Mouse (Mus musculus): Measurements from ENCODE around the gene Ubap1l.

Gene Ubap1l

GRCm38 (mm10) chr9:65358956-65359480, 1.8 kb upstream of the Ubap1l start:
- ChIA-PET CTCF (interaction anchor here in 1 of 4 experiments (0.7 kb wide), 1 partner anchor 192 kb away, joined by 3 read pairs; no protein-coding TSS in a partner anchor), POLR2A (interaction anchor here in 1 of 4 experiments (0.6 to 1.2 kb wide), 4 partner anchors 14 to 367 kb away, joined by 3 to 5 read pairs (median 3); partner anchors contain the start of gene Mtfmt)

- ChIA-PET CTCF (interaction anchor here in 1 of 4 experiments (1.2 kb wide), 2 partner anchors 8 to 9 kb away, joined by 3 to 4 read pairs; no protein-coding TSS in a partner anchor), POLR2A (interaction anchor here in 2 of 4 experiments (0.6 to 1.4 kb wide), 5 partner anchors 11 to 72 kb away, joined by 3 to 5 read pairs (median 3); partner anchors contain the start of genes Mtfmt (in 2 of the 2) and Pdcd7 (in 1 of the 2))
These were observed 2.8 kb downstream of the Ubap1l start for GRCm38 (mm10) chr9:65363684-65364083.

- CTCF ChIA-PET: no interaction called here
- POLR2A ChIA-PET: interaction anchor here in 1 of 4 experiments (0.7 to 1.4 kb wide), 2 partner anchors 14 to 50 kb away, joined by 3 to 5 read pairs; no protein-coding TSS in a partner anchor
These were observed 4.9 kb downstream of the Ubap1l start for GRCm38 (mm10) chr9:65365721-65366120.

- CTCF ChIA-PET: interaction anchor here in 3 of 4 experiments (0.6 to 1.8 kb wide), 9 partner anchors 8 to 151 kb away, joined by 3 to 9 read pairs (median 4); partner anchors contain the start of gene Kbtbd13 (in 1 of the 3)
- POLR2A ChIA-PET: interaction anchor here in 3 of 4 experiments (0.5 to 3.0 kb wide), 18 partner anchors 10 to 1193 kb away, joined by 3 to 13 read pairs (median 4); partner anchors contain the start of genes Kbtbd13 (in 1 of the 3), Mtfmt (in 1 of the 3), Pdcd7 (in 1 of the 3) and Plekho2 (in 1 of the 3)
These were observed 10.9 kb downstream of the Ubap1l start for GRCm38 (mm10) chr9:65371756-65372155.

- POLR2A ChIA-PET: interaction anchor here in 3 of 4 experiments (0.6 to 3.0 kb wide), 17 partner anchors 9 to 221 kb away, joined by 3 to 13 read pairs (median 3); partner anchors contain the start of genes Mtfmt (in 2 of the 3), Kbtbd13 (in 1 of the 3), Pdcd7 (in 1 of the 3) and Ubap1l (in 1 of the 3)
- CTCF ChIA-PET: interaction anchor here in 2 of 4 experiments (0.7 to 1.8 kb wide), 10 partner anchors 9 to 227 kb away, joined by 3 to 9 read pairs (median 3); partner anchors contain the start of gene Kbtbd13 (in 1 of the 2)
These were observed 11.6 kb downstream of the Ubap1l start for GRCm38 (mm10) chr9:65372449-65372848.

- ChIA-PET POLR2A (interaction anchor here in 2 of 4 experiments (1.0 to 2.1 kb wide), 5 partner anchors 9 to 35 kb away, joined by 3 to 5 read pairs (median 3); partner anchors contain the start of genes Pdcd7 (in 1 of the 2) and Ubap1l (in 1 of the 2)), CTCF (interaction anchor here in 2 of 4 experiments (1.1 to 1.5 kb wide), 3 partner anchors 9 to 59 kb away, joined by 3 to 4 read pairs (median 3); no protein-coding TSS in a partner anchor)
These were observed 13.8 kb downstream of the Ubap1l start for GRCm38 (mm10) chr9:65374468-65375162.

- POLR2A ChIA-PET: interaction anchor here in 2 of 4 experiments (0.7 to 2.1 kb wide), 9 partner anchors 9 to 174 kb away, joined by 3 to 6 read pairs (median 4); partner anchors contain the start of genes Pdcd7 (in 1 of the 2) and Ubap1l (in 1 of the 2)
- CTCF ChIA-PET: interaction anchor here in 3 of 4 experiments (0.6 to 1.5 kb wide), 6 partner anchors 9 to 86 kb away, joined by 3 to 4 read pairs (median 3); no protein-coding TSS in a partner anchor
These were observed 14.5 kb downstream of the Ubap1l start for GRCm38 (mm10) chr9:65375163-65375934.

GRCm38 (mm10) chr9:65381017-65381590, 20.3 kb downstream of the Ubap1l start:
- CTCF ChIA-PET: interaction anchor here in 2 of 4 experiments (0.5 to 1.8 kb wide), 2 partner anchors 8 to 190 kb away, joined by 4 to 6 read pairs; no protein-coding TSS in a partner anchor
- POLR2A ChIA-PET: interaction anchor here in 3 of 4 experiments (0.6 to 5.1 kb wide), 6 partner anchors 9 to 357 kb away, joined by 3 to 30 read pairs (median 4); partner anchors contain the start of gene Kbtbd13 (in 1 of the 3)

GRCm38 (mm10) chr9:65382031-65382750, 21.4 kb downstream of the Ubap1l start:
- ChIA-PET POLR2A (interaction anchor here in 3 of 4 experiments (0.5 to 5.1 kb wide), 13 partner anchors 9 to 421 kb away, joined by 3 to 30 read pairs (median 3); partner anchors contain the start of genes Kbtbd13 (in 1 of the 3), Pdcd7 (in 1 of the 3) and Rasl12 (in 1 of the 3)), CTCF (interaction anchor here in 3 of 4 experiments (0.6 to 1.8 kb wide), 4 partner anchors 10 to 1472 kb away, joined by 3 to 6 read pairs (median 4); no protein-coding TSS in a partner anchor)

- ChIA-PET POLR2A (interaction anchor here in 3 of 4 experiments (0.7 to 5.1 kb wide), 11 partner anchors 9 to 117 kb away, joined by 3 to 30 read pairs (median 3); partner anchors contain the start of genes Kbtbd13 (in 1 of the 3), Pdcd7 (in 1 of the 3) and Rasl12 (in 1 of the 3)), CTCF (interaction anchor here in 2 of 4 experiments (0.6 to 1.8 kb wide), 2 partner anchors 10 to 1473 kb away, joined by 4 to 6 read pairs; no protein-coding TSS in a partner anchor)
These were observed 21.9 kb downstream of the Ubap1l start for GRCm38 (mm10) chr9:65382751-65383097.

GRCm38 (mm10) chr9:65384276-65384675, 23.4 kb downstream of the Ubap1l start:
- CTCF ChIA-PET: interaction anchor here in 1 of 4 experiments (0.7 to 1.1 kb wide), 3 partner anchors 9 to 48 kb away, joined by 3 to 4 read pairs (median 3); no protein-coding TSS in a partner anchor
- POLR2A ChIA-PET: interaction anchor here (0.8 to 1.9 kb wide), 6 partner anchors 9 to 118 kb away, joined by 3 to 4 read pairs (median 4); partner anchors contain the start of gene Ubap1l (in 1 of the 4)

GRCm38 (mm10) chr9:65386373-65387140, 25.7 kb downstream of the Ubap1l start:
- CTCF ChIA-PET: interaction anchor here in 1 of 4 experiments (0.6 to 1.0 kb wide), 2 partner anchors 15 to 602 kb away, joined by 3 read pairs; no protein-coding TSS in a partner anchor
- POLR2A ChIA-PET: interaction anchor here in 1 of 4 experiments (0.7 kb wide), 1 partner anchor 16 kb away, joined by 4 read pairs; no protein-coding TSS in a partner anchor

- POLR2A ChIA-PET: interaction anchor here in 3 of 4 experiments (0.6 to 5.1 kb wide), 17 partner anchors 10 to 197 kb away, joined by 3 to 30 read pairs (median 5); partner anchors contain the start of gene Mtfmt (in 1 of the 3)
- CTCF ChIA-PET: interaction anchor here (0.6 to 1.8 kb wide), 9 partner anchors 16 to 1834 kb away, joined by 3 to 8 read pairs (median 3); no protein-coding TSS in a partner anchor
These were observed 30.1 kb downstream of the Ubap1l start for GRCm38 (mm10) chr9:65390752-65391612.

GRCm38 (mm10) chr9:65391613-65391964, 30.7 kb downstream of the Ubap1l start, which contains the start of gene Kbtbd13:
TSS of gene Kbtbd13 (minus strand) at chr9:65391652.
- ChIA-PET CTCF (interaction anchor here in 3 of 4 experiments (0.6 to 1.8 kb wide), 6 partner anchors 19 to 1833 kb away, joined by 3 to 8 read pairs (median 4); no protein-coding TSS in a partner anchor), POLR2A (interaction anchor here in 1 of 4 experiments (0.5 to 5.1 kb wide), 3 partner anchors 11 to 199 kb away, joined by 11 to 30 read pairs (median 11); no protein-coding TSS in a partner anchor)

All from embryonic stem cell, embryonic (primary cell).